Mouse (Mus musculus): Measurements from ENCODE around the gene Olfm3. TPM values are rescaled to one million over a fixed set of nuclear protein-coding genes. Genes with fewer than 3 reads are reported as not detected.

The Olfm3 gene
- polyA plus RNA-seq, 1 experiment: 0.07 TPM

DNA sequence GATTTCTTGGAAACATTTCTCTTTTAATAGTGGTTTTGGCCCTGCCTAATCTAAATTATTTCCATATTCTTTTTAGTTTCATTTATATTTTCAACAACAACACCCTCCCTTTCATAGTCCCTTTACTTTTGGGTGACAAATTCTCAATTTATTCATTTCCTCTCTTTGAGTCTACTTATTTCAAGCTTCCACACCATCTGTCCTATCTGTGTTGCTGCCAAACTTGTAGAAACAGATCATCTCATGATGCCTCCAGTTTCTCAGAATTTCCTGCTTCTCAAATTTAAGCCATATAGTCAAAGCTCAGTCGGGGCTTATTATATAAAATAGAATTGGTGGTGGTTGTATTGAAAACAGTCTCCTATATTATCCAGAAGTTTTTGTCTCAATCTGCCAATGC, 124.7 kb downstream of the Olfm3 start:
- no peak overlapping the region for H3K27ac ChIP-seq (ENCODE audit: control insufficient read depth, insufficient read depth, low read length)
- no peaks in the 10 kb centered on the region for H3K27me3 ChIP-seq (ENCODE audit: control insufficient read depth, insufficient read depth, low read length)
- TF ChIP-seq POLR2A (IDR thresholded peaks at IDR 0.05; ENCODE audit: control insufficient read depth, extremely low read depth, insufficient read depth, low read length, poor library complexity) (no peak), CTCF (IDR thresholded peaks at IDR 0.05; ENCODE audit: borderline replicate concordance, control insufficient read depth, extremely low read depth, insufficient read depth, low read length, poor library complexity) (no peak)
- H3K36me3 ChIP-seq (ENCODE audit: control insufficient read depth, insufficient read depth, low read length): no peaks in the 10 kb centered on the region
- DNase-seq: no peak
- no peaks in the 10 kb centered on the region for H3K4me1 ChIP-seq (replicated peaks; ENCODE audit: control insufficient read depth, insufficient read depth, low read length)
- 90% methylated on average over 1 of the region's 1 CpGs for WGBS
- H3K4me3 ChIP-seq (ENCODE audit: control insufficient read depth, insufficient read depth, low read length): no peak overlapping the region

DNA sequence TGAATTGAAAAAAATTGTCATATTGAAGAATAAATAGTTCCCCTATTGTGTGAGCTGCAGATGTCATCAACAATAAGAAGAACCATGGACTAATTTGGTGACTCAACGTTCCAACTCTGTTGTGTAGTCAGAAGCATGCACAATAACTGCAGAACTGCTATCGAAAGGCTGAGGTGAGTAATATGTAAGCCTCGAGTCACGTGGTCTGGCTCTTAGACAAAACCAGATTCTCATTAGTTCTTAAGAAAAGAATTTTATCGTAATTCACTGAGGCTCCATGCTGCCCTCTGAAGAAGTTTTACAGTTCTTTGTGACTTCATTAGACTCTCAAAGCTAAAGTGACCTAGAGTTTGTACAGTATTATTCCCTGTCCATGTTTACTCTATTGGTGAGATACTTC, 145.2 kb downstream of the Olfm3 start:
- Histone ChIP-seq H3K27me3 (ENCODE audit: control insufficient read depth, insufficient read depth, low read length) (no peaks in the 10 kb centered on the region), H3K27ac (ENCODE audit: control insufficient read depth, insufficient read depth, low read length) (no peak overlapping the region), H3K4me1 (replicated peaks; ENCODE audit: control insufficient read depth, insufficient read depth, low read length) (no peaks in the 10 kb centered on the region), H3K4me3 (ENCODE audit: control insufficient read depth, insufficient read depth, low read length) (no peak overlapping the region), H3K36me3 (ENCODE audit: control insufficient read depth, insufficient read depth, low read length) (no peaks in the 10 kb centered on the region)
- DNase-seq: no peak
- TF ChIP-seq CTCF (IDR thresholded peaks at IDR 0.05; ENCODE audit: borderline replicate concordance, control insufficient read depth, extremely low read depth, insufficient read depth, low read length, poor library complexity) (no peak), POLR2A (IDR thresholded peaks at IDR 0.05; ENCODE audit: control insufficient read depth, extremely low read depth, insufficient read depth, low read length, poor library complexity) (no peak)
- WGBS: 91% methylated on average over 5 of the region's 5 CpGs

DNA sequence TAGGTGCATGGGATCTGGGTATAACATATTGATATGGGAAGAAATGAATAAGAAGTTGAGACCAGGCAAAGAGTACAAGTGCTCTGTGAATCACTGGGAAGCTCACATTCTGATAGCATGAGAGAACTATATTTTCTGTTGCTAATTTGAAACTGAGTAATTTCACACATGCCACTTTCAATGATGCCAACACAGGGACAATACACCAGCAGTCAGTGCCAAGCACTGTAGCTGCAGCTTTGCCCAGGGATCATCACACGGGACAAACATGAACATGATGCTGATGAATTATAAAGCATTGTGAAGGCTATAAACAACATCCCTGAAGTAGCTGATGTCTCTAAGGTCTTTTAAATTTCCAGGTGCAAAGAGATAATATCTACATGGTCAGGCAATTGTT, 161.0 kb downstream of the Olfm3 start:
- Histone ChIP-seq H3K4me1 (replicated peaks; ENCODE audit: control insufficient read depth, insufficient read depth, low read length) (no peaks in the 10 kb centered on the region), H3K27ac (ENCODE audit: control insufficient read depth, insufficient read depth, low read length) (no peak overlapping the region), H3K36me3 (ENCODE audit: control insufficient read depth, insufficient read depth, low read length) (no peaks in the 10 kb centered on the region), H3K27me3 (ENCODE audit: control insufficient read depth, insufficient read depth, low read length) (no peaks in the 10 kb centered on the region), H3K4me3 (ENCODE audit: control insufficient read depth, insufficient read depth, low read length) (no peak overlapping the region)
- 93% methylated on average over 1 of the region's 1 CpGs for WGBS
- DNase-seq: no peak
- no peak for TF ChIP-seq POLR2A (IDR thresholded peaks at IDR 0.05; ENCODE audit: control insufficient read depth, extremely low read depth, insufficient read depth, low read length, poor library complexity)
- TF ChIP-seq CTCF (IDR thresholded peaks at IDR 0.05; ENCODE audit: borderline replicate concordance, control insufficient read depth, extremely low read depth, insufficient read depth, low read length, poor library complexity): no peak

DNA sequence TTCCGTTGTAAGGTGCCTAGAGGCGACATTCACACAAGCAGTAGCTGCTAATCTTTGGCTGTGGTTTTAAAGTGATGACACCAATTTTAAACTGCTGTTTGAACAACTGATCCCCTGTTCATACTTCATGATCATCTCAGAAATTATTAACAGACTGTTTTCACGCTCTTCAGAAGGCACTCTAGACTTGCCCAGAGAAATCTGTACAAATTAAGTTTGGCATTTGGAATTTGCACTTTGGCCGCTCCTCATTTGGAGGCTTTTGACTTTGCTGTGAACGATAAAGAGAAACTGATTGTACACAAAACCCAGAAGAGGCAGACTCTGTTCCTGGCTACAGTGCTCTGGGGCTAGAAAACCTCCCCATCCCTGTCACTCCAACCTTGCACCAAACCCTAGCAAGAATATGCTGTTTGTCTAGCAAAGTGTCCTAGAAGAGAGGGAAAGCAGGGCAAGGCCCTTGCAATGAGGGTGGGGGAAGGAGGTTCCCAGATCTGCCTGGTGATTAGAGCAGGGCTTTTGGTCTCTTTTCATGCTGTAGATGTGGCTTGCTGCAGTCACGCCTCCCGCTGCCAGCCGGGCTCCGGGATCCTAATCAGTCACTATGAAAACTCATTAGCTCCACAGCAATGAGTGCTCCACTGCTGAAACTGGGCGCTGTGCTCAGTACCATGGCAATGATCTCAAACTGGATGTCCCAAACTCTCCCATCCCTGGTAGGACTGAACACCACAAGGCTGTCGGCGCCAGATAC, 176.7 kb downstream of the Olfm3 start:
- TF ChIP-seq POLR2A (IDR thresholded peaks at IDR 0.05; ENCODE audit: control insufficient read depth, extremely low read depth, insufficient read depth, low read length, poor library complexity) (no peak), CTCF (IDR thresholded peaks at IDR 0.05; ENCODE audit: borderline replicate concordance, control insufficient read depth, extremely low read depth, insufficient read depth, low read length, poor library complexity) (no peak)
- DNase-seq: no peak
- Histone ChIP-seq H3K4me1 (replicated peaks; ENCODE audit: control insufficient read depth, insufficient read depth, low read length) (no peaks in the 10 kb centered on the region), H3K4me3 (ENCODE audit: control insufficient read depth, insufficient read depth, low read length) (no peak overlapping the region), H3K36me3 (ENCODE audit: control insufficient read depth, insufficient read depth, low read length) (no peaks in the 10 kb centered on the region), H3K27ac (ENCODE audit: control insufficient read depth, insufficient read depth, low read length) (no peak overlapping the region), H3K27me3 (ENCODE audit: control insufficient read depth, insufficient read depth, low read length) (no peaks in the 10 kb centered on the region)
- 76% methylated on average over 12 of the region's 12 CpGs for WGBS

DNA sequence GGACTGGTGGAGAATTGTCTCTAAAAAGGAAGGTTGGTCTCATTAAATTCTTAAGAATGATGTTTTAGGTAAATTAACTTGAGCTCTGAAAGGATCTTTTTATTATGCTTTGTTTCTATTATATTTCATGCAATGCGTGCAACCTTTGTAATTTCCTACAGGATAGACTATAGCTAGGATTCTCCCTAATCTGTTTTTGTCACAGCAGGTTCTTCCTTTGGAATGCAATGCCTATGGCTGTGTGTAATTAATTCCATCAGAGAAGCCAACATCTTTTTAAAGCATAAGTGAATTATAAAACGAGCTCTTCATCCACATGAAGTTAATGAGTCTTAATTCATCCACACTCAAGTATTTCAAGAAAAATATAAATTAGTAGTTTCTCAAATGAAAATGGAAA, 177.5 kb downstream of the Olfm3 start:
- 86% methylated on average over 2 of the region's 2 CpGs for WGBS
- Histone ChIP-seq H3K4me3 (ENCODE audit: control insufficient read depth, insufficient read depth, low read length) (no peak overlapping the region), H3K27me3 (ENCODE audit: control insufficient read depth, insufficient read depth, low read length) (no peaks in the 10 kb centered on the region), H3K4me1 (replicated peaks; ENCODE audit: control insufficient read depth, insufficient read depth, low read length) (no peaks in the 10 kb centered on the region), H3K27ac (ENCODE audit: control insufficient read depth, insufficient read depth, low read length) (no peak overlapping the region), H3K36me3 (ENCODE audit: control insufficient read depth, insufficient read depth, low read length) (no peaks in the 10 kb centered on the region)
- TF ChIP-seq CTCF (IDR thresholded peaks at IDR 0.05; ENCODE audit: borderline replicate concordance, control insufficient read depth, extremely low read depth, insufficient read depth, low read length, poor library complexity) (no peak), POLR2A (IDR thresholded peaks at IDR 0.05; ENCODE audit: control insufficient read depth, extremely low read depth, insufficient read depth, low read length, poor library complexity) (no peak)
- DNase-seq: no peak

DNA sequence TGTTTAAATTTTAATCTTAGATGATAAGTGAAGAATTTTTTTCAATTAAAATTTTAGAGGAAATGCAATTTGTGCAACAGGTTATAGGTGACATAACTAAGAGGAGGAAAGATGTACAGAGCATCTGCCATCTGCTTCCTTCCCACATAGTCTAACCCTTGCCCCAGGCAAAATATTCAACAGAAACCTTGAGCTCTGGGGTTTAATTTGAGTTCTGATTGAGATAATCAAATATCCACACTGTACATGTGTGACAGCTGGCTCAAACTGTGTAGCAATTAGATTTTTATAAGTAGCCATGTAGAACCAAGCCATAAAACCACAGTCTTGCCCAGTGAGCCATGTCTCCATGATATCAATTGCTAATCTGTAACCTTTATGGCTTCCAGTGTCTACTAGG, 179.1 kb downstream of the Olfm3 start:
- TF ChIP-seq CTCF (IDR thresholded peaks at IDR 0.05; ENCODE audit: borderline replicate concordance, control insufficient read depth, extremely low read depth, insufficient read depth, low read length, poor library complexity) (no peak), POLR2A (IDR thresholded peaks at IDR 0.05; ENCODE audit: control insufficient read depth, extremely low read depth, insufficient read depth, low read length, poor library complexity) (no peak)
- H3K4me3 ChIP-seq (ENCODE audit: control insufficient read depth, insufficient read depth, low read length): no peak overlapping the region
- no peak overlapping the region for H3K27ac ChIP-seq (ENCODE audit: control insufficient read depth, insufficient read depth, low read length)
- no peaks in the 10 kb centered on the region for H3K36me3 ChIP-seq (ENCODE audit: control insufficient read depth, insufficient read depth, low read length)
- no peaks in the 10 kb centered on the region for H3K4me1 ChIP-seq (replicated peaks; ENCODE audit: control insufficient read depth, insufficient read depth, low read length)
- H3K27me3 ChIP-seq (ENCODE audit: control insufficient read depth, insufficient read depth, low read length): no peaks in the 10 kb centered on the region
- DNase-seq: no peak

DNA sequence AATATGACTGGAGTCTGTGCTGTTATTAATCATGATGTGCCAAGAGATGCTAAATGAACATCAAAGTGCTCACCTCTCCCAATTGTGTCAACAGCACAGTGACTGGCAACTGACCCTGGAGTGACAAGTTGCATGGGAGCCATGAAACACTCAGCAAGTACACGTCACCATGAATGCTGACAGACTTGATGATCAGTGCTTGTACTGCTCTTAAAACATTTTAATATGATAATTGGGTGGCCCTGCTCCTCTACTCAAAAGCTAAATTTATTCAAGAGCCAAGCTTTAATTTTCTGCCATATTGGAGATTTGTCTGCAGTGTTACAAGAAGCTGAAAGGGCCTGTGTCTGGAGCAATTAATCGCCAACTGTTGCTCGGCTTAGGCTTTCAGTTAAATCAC, 184.4 kb downstream of the Olfm3 start:
- no peaks in the 10 kb centered on the region for H3K36me3 ChIP-seq (ENCODE audit: control insufficient read depth, insufficient read depth, low read length)
- no peak overlapping the region for H3K27ac ChIP-seq (ENCODE audit: control insufficient read depth, insufficient read depth, low read length)
- DNase-seq: no peak
- TF ChIP-seq POLR2A (IDR thresholded peaks at IDR 0.05; ENCODE audit: control insufficient read depth, extremely low read depth, insufficient read depth, low read length, poor library complexity) (no peak), CTCF (IDR thresholded peaks at IDR 0.05; ENCODE audit: borderline replicate concordance, control insufficient read depth, extremely low read depth, insufficient read depth, low read length, poor library complexity) (no peak)
- H3K4me1 ChIP-seq (replicated peaks; ENCODE audit: control insufficient read depth, insufficient read depth, low read length): no peaks in the 10 kb centered on the region
- no peaks in the 10 kb centered on the region for H3K27me3 ChIP-seq (ENCODE audit: control insufficient read depth, insufficient read depth, low read length)
- WGBS: 96% methylated on average over 3 of the region's 3 CpGs
- no peak overlapping the region for H3K4me3 ChIP-seq (ENCODE audit: control insufficient read depth, insufficient read depth, low read length)

Data from thymus, adult 2 months (tissue).